Mouse (Mus musculus): ENCODE measurements around the gene Ltbr. TPM values are rescaled to one million over a fixed set of nuclear protein-coding genes. Genes with fewer than 3 reads are reported as not detected.

Gene Ltbr
- total and polyA plus RNA-seq, 3 experiments = 47.6 to 64.2 TPM; not detected in 1

DNA sequence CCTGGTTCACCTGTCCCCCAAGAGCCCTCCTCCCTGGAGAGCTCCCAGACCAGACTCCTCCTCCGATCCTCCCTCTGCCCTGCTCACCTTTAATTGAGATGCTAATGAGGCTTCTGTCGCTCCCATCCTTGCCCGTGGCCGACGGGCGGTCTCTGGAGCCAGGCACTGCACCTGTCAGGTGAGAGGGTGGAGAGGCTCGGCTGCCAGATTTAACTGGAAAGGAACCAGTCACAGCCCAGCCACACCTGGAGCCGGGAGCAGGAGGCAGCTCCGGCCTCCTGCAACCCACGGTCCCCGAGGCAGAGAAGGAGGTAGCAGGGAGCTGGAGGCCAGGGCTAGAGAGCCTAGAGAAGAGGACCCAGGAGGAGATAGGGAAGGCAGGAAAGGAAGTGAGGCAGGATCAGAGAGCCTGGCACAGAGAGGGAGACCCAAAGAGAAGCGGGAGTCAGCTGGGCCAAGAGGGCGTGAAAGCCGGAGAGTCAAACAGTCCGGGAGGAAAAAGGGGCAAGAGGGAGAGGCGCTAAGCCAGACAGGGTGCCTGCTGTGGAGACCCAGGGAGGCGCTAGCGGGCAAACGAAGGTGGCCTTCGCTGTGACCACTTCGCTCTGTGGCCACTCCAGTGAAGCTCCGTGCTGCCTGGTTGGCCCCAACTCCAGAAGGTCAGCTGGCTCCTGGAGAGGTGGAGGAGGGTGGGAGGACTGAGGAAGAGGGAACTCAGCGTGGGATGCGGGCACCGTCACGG, 7.6 kb upstream of the Ltbr start:
- Histone ChIP-seq H3K27me3 (ENCODE audit: control insufficient read depth in 1 of 2, insufficient read depth in 2 of 2, low read length in 2 of 2) (peaks cover 3 to 8% of the 10 kb centered on the region in 2 experiments; a peak in 3 of 4 replicates), H3K4me3 (ENCODE audit: control insufficient read depth in 1 of 2, insufficient read depth in 1 of 2, low read depth in 2 of 2, low read length in 2 of 2) (no peak overlapping the region), H3K4me1 (ENCODE audit: control insufficient read depth in 1 of 2, insufficient read depth in 2 of 2, low read length in 2 of 2) (no peaks in the 10 kb centered on the region), H3K9me3 (replicated peaks; ENCODE audit: insufficient read depth, low read length) (no peaks in the 10 kb centered on the region), H3K9ac (ENCODE audit: control insufficient read depth, low read depth, low read length, poor library complexity, severe bottlenecking) (no peak overlapping the region), H3K27ac (ENCODE audit: control insufficient read depth, low read depth, low read length) (no peak overlapping the region), H3K79me2 (ENCODE audit: control insufficient read depth, insufficient read depth, low read length, poor library complexity) (no peaks in the 10 kb centered on the region), H3K36me3 (ENCODE audit: control insufficient read depth in 1 of 2, insufficient read depth in 2 of 2, low read length in 2 of 2) (no peaks in the 10 kb centered on the region)
- TF ChIP-seq MEF2A (IDR thresholded peaks at IDR 0.05; ENCODE audit: extremely low read depth, insufficient replicate concordance, low read depth, low read length, poor library complexity, severe bottlenecking) = no peak
- no peak for DNase-seq (ENCODE audit: low read depth, low spot score)

- no peak for TF ChIP-seq TCF12 (IDR thresholded peaks at IDR 0.05; ENCODE audit: low read depth, low read length)
- no peak for TF ChIP-seq JUND (IDR thresholded peaks at IDR 0.05; ENCODE audit: low read depth, low read length)
- no peak for TF ChIP-seq MXI1 (IDR thresholded peaks at IDR 0.05; ENCODE audit: low read depth, low read length)
- H3K4me3 ChIP-seq (ENCODE audit: control insufficient read depth in 1 of 2, insufficient read depth in 1 of 2, low read depth in 2 of 2, low read length in 2 of 2) = no peak within 1 kb of the TSS
- H3K27me3 ChIP-seq (ENCODE audit: control insufficient read depth in 1 of 2, insufficient read depth in 2 of 2, low read length in 2 of 2) = peaks cover 3 to 8% of the 10 kb centered on the region in 2 experiments; a peak in 3 of 4 replicates
- no peaks in the 10 kb centered on the region for H3K4me1 ChIP-seq (ENCODE audit: control insufficient read depth in 1 of 2, insufficient read depth in 2 of 2, low read length in 2 of 2)
- no peaks in the 10 kb centered on the region for H3K79me2 ChIP-seq (ENCODE audit: control insufficient read depth, insufficient read depth, low read length, poor library complexity)
- H3K9ac ChIP-seq (ENCODE audit: control insufficient read depth, low read depth, low read length, poor library complexity, severe bottlenecking) = no peak within 1 kb of the TSS
- H3K36me3 ChIP-seq (ENCODE audit: control insufficient read depth in 1 of 2, insufficient read depth in 2 of 2, low read length in 2 of 2) = no peaks in the 10 kb centered on the region
- no peak within 1 kb of the TSS for H3K27ac ChIP-seq (ENCODE audit: control insufficient read depth, low read depth, low read length)
- no peaks in the 10 kb centered on the region for H3K9me3 ChIP-seq (replicated peaks; ENCODE audit: insufficient read depth, low read length)
- no peak for DNase-seq (ENCODE audit: low read depth, low spot score)
Measured at GRCm38 (mm10) chr6:125320323-125320722, 6.6 kb upstream of the Ltbr start, which contains the start of gene Scnn1a. Gene Scnn1a (plus strand): TSS chr6:125320659.

DNA sequence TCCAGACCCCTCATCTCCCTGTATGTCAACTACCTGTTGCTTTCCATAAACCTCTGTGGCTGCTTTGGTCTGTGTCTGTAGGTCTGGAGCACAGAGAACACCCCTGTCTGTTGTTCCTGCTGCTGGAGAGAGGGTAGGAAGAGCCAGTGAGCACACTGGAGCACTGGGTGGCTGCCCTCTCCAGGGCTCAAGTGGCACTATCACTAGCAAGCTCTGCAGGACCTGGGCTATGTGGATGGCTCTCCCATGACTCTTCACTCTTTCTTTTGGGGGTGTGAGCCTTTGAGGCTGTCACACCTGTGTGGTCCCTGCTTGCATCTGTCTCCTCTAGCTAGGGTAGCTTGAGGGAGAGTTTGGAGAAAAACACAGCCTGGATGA, 6.2 kb upstream of the Ltbr start:
- Histone ChIP-seq H3K79me2 (ENCODE audit: control insufficient read depth, insufficient read depth, low read length, poor library complexity) (no peaks in the 10 kb centered on the region), H3K4me1 (ENCODE audit: control insufficient read depth in 1 of 2, insufficient read depth in 2 of 2, low read length in 2 of 2) (no peaks in the 10 kb centered on the region), H3K27me3 (ENCODE audit: control insufficient read depth in 1 of 2, insufficient read depth in 2 of 2, low read length in 2 of 2) (peaks cover 3 to 7% of the 10 kb centered on the region in 2 experiments; a peak in 3 of 4 replicates), H3K4me3 (ENCODE audit: control insufficient read depth in 1 of 2, insufficient read depth in 1 of 2, low read depth in 2 of 2, low read length in 2 of 2) (no peak overlapping the region), H3K9ac (ENCODE audit: control insufficient read depth, low read depth, low read length, poor library complexity, severe bottlenecking) (no peak overlapping the region), H3K9me3 (replicated peaks; ENCODE audit: insufficient read depth, low read length) (no peaks in the 10 kb centered on the region), H3K36me3 (ENCODE audit: control insufficient read depth in 1 of 2, insufficient read depth in 2 of 2, low read length in 2 of 2) (no peaks in the 10 kb centered on the region), H3K27ac (ENCODE audit: control insufficient read depth, low read depth, low read length) (no peak overlapping the region)
- TF ChIP-seq CHD2 (IDR thresholded peaks at IDR 0.05; ENCODE audit: low read length) (no peak), ZKSCAN1 (IDR thresholded peaks at IDR 0.05; ENCODE audit: low read depth, low read length) (no peak), CHD1 (IDR thresholded peaks at IDR 0.05; ENCODE audit: low read depth, low read length) (no peak), GABPA (IDR thresholded peaks at IDR 0.05; ENCODE audit: low read depth, low read length) (no peak), USF2 (IDR thresholded peaks at IDR 0.05; ENCODE audit: borderline replicate concordance in 1 of 2, insufficient read depth in 1 of 2, low read depth in 1 of 2, low read length in 2 of 2) (no peak), BHLHE40 (IDR thresholded peaks at IDR 0.05; ENCODE audit: borderline replicate concordance, low read depth, low read length) (no peak), NELFE (IDR thresholded peaks at IDR 0.05; ENCODE audit: low read depth, low read length) (no peak), ETS1 (IDR thresholded peaks at IDR 0.05; ENCODE audit: low read depth, low read length) (no peak), CTCF (IDR thresholded peaks at IDR 0.05 in 2 of 3, conservative IDR thresholded peaks at IDR 0.05 in 1 of 3; ENCODE audit: control insufficient read depth in 1 of 3, insufficient read depth in 1 of 3, low read depth in 2 of 3, low read length in 3 of 3, poor library complexity in 1 of 3, severe bottlenecking in 1 of 3) (no peak), MAFK (IDR thresholded peaks at IDR 0.05; ENCODE audit: borderline replicate concordance, low read depth, low read length) (no peak), NRF1 (IDR thresholded peaks at IDR 0.05; ENCODE audit: insufficient read depth, low read depth, low read length, poor library complexity, severe bottlenecking) (no peak), MAX (IDR thresholded peaks at IDR 0.05; ENCODE audit: low read length) (no peak), USF1 (IDR thresholded peaks at IDR 0.05; ENCODE audit: low read depth, low read length) (no peak), ZNF384 (IDR thresholded peaks at IDR 0.05; ENCODE audit: low read depth, low read length) (no peak), RAD21 (IDR thresholded peaks at IDR 0.05; ENCODE audit: low read depth, low read length) (no peak), MYC (IDR thresholded peaks at IDR 0.05; ENCODE audit: low read depth, low read length) (no peak)
- DNase-seq (ENCODE audit: low read depth, low spot score) = no peak
